Mouse (Mus musculus) kidney, postnatal 4 days (tissue): Measurements from ENCODE around the gene Limk1.

ENCODE experiments used
- DNase-seq, 2 experiments: peaks; one replicate each; pipeline ENCODE4 v3.0.0; 2021; ENCODE audit warnings: mixed read lengths in 2 of 2

Limk1 gene

GRCm38 (mm10) chr5:134622069-134622468, 66.3 kb downstream of the Limk1 start:
- no peak for DNase-seq

GRCm38 (mm10) chr5:134621099-134621640, 67.2 kb downstream of the Limk1 start:
- no peak for DNase-seq

- DNase-seq = no peak
Measured at GRCm38 (mm10) chr5:134620457-134620856, 67.9 kb downstream of the Limk1 start.

GRCm38 (mm10) chr5:134617071-134617470, 71.3 kb downstream of the Limk1 start:
- peak; percentile 80 to 82 for DNase-seq

GRCm38 (mm10) chr5:134615780-134616179, 72.6 kb downstream of the Limk1 start:
- DNase-seq = no peak

- no peak for DNase-seq
Measured at GRCm38 (mm10) chr5:134615380-134615779, 73.0 kb downstream of the Limk1 start.

GRCm38 (mm10) chr5:134614802-134615201, 73.6 kb downstream of the Limk1 start, which contains the start of gene Lat2:
Gene Lat2, minus strand, starts transcription at chr5:134615025.
- no peak for DNase-seq

GRCm38 (mm10) chr5:134614296-134614695, 74.1 kb downstream of the Limk1 start:
- no peak for DNase-seq

- no peak for DNase-seq
Measured at GRCm38 (mm10) chr5:134613727-134614126, 74.7 kb downstream of the Limk1 start.

- no peak for DNase-seq
Measured at GRCm38 (mm10) chr5:134611810-134612521, 76.4 kb downstream of the Limk1 start.

- DNase-seq = no peak
Measured at GRCm38 (mm10) chr5:134609916-134610643, 78.3 kb downstream of the Limk1 start.

GRCm38 (mm10) chr5:134607121-134607520, 81.3 kb downstream of the Limk1 start:
- no peak for DNase-seq

- DNase-seq = no peak
Measured at GRCm38 (mm10) chr5:134606314-134606713, 82.1 kb downstream of the Limk1 start.
